Mouse (Mus musculus): ENCODE results near the gene Rimbp2.
A peak's percentile ranks its signal among the peaks of the same experiment; 100 is the strongest.

The Rimbp2 gene

DNA sequence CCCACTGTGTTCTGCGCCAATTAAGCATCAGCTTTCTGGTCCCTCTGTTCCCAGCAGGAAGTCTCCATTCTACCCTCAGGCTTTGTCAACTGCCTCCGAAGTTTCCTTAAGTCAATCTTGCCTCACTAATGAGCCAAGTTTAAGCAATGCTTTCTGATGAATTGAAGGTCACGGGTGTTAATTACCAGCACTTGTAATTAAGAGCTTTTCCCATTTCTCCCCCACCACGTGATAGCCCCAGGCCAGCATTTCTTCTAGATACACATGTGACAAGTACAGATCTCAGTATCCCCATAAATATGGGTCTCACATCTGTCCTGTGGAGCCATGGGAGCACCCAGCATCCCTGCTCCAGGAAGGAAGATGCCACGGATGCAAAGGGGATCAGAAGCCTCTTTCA lies 20.5 kb downstream of the Rimbp2 start:
- no peak for DNase-seq (ENCODE audit: low read depth)

DNA sequence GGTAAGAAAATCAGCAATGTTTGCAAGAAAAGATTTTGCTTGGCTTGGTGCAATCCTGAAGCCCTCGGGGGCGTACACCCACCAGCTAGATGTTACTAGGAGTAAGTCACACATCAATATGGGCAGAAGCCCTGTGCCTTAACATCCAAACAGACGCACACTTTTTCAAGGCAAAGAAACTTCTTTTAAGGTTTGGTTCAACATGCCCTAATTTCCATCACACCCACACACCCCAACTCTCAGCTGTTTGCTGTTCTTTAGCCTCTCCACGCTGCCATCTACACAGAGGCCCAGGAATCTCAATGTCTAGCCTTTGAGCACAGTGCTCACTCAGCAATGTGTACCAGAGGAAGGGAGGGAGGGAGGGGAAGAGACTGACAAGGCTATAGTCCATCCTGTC lies 28.2 kb downstream of the Rimbp2 start:
- DNase-seq (ENCODE audit: low read depth), result no peak

DNA sequence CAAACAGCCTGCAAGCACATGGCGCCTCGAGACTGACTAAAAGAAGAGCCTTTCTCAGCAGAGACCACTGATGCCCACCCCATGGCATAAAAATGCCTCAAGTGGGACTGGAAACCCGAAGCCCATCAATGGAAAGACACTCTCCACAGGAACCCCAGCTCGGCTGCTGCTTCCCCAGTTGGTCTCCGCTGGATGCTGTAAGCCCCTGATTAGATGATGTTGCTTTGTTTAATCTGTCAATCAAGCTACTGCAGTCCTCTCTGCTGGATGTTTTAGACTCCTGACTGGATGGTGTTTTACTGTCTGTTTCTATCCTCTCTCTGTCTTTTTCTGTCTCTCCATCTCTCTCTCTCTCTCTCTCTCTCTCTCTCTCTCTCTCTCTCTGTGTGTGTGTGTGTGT lies 33.2 kb downstream of the Rimbp2 start:
- DNase-seq (ENCODE audit: low read depth), result no peak

DNA sequence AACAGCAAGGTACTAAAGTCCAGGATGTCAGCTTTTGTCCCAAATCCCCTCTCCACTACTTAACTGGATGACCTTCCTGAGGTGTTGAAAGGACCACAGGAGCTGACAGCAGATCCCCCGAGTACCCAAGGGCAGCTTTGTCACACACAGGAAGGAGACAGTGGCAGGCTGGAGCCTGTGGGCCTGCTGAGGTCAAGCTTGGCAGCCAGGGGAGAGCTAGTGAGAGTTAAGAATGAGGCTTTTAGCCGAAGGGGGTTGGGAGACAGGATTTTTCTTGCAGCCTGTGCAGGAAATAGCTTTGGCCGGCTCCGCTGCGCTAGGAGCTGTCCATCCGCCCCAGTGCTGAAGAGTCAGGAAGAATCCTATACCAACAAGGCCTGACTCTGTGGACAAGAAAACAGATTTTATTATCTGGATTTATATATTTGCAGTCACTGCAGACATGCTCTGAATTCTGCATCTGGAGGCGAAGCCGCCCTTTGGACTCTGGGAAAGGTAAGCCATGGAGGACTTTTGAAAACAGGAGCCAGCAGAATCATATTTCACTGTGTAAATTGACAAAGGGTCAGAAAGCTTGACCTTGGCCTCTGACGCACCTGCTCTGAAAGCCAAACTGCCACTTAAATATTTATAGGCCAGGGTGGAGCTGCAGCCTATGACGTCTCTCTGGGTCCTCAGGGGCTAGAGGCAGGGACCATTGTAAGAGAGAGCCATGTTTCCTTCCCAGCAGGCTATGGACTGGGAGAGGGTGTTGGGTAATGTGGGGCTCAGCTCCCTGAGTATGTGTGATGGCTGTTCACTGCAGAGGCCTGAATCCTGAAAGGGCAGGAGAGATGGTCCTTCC lies 35.9 kb downstream of the Rimbp2 start:
- DNase-seq (ENCODE audit: low read depth), result peak; percentile 67

DNA sequence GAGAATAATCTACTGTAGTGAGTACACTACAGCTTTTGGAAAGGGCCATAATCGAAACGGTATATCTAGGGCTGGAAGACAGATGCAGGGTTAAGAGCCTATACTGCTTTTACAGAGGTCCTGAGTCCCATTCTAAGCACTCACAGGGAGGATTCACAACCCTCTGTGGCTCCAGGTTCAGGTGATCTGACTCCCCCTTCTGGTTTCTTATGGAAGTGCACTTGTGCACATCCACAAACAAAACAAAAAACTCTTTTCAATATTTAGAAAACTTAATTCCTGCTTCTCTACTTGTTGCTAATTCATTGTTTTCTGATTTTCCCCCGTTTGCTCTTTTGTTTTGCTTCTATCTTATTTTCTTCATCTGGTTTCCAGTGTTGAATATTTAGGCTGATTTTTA lies 39.5 kb downstream of the Rimbp2 start:
- DNase-seq (ENCODE audit: low read depth), result no peak

DNA sequence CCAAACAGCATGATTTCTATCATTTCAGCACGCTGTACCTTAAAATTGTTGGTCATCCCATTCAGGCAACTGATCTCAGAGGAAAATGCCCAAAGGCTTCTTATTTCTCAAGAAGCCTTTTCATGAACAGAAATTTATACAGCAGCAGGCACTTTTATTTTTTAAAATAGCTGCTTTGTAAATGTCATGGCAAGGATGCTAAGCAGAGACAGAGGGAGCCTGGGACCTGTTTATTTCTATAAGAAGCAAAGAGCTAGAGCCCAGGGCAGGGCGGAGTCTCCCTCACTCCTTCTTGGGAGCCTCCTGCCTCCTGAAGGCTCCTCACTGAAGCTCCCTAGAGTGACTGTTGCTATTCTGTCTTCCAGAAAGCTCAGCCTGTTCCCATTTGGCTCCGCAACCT lies 40.9 kb downstream of the Rimbp2 start:
- DNase-seq (ENCODE audit: low read depth), result no peak

DNA sequence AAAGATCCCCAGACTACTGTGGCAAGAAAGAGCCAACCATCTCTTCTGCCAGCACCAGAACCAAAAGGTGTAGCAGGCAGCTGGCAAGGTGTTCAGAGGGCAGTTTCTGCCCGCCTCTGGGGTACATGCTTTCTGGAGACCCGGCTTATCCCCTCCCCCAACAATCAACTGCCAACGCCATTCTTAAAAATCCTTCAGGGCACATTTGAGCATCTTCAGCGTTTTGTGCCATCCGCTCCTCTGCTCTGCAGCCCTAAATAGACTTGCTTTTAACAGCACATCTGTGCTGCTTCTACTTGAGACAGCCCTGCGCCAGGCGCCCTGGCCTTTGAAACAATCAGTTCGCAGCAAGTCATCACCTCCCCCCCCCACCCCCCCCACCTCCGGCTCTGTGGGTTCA lies 41.7 kb downstream of the Rimbp2 start:
- DNase-seq (ENCODE audit: low read depth), result no peak

DNA sequence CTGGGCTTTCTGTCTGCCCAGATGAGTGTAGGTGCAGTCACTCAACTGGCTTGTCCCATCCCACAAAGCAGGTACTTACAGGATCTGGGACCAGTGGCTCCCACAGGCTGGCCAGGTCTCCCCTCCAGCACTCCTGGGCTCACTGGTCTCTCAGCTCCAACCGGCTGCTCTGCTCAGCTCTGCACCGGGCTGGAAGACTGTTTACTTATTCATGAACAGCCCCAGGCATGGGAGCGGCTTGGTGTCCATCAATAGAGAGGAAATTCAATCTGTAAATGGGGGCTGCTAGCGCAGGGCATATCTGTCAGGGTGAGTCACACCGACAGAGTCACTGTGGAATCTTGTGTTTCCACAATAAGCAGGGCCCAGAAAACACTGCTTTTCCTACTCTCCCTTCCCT lies 49.2 kb downstream of the Rimbp2 start:
- DNase-seq (ENCODE audit: low read depth), result peak; percentile 60

DNA sequence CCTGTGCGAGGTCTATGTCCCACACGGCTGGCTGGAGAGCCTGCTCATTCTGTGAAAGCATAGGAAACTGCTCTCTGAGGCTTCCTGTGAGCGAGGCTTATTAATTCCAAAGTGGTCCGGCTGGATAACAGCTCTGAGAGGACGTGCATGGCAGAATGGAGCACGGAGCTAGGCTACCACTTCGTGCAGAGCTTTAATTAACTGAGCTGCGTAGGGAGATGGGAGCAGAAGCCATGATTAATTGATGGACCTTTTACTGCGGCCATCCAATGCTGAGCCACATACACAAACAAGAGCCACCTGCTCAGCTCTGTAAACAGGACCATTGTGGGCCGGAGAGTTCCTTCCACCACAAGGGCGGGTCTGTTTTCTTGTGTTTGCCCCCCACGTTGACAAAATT lies 50.2 kb downstream of the Rimbp2 start:
- no peak for DNase-seq (ENCODE audit: low read depth)

DNA sequence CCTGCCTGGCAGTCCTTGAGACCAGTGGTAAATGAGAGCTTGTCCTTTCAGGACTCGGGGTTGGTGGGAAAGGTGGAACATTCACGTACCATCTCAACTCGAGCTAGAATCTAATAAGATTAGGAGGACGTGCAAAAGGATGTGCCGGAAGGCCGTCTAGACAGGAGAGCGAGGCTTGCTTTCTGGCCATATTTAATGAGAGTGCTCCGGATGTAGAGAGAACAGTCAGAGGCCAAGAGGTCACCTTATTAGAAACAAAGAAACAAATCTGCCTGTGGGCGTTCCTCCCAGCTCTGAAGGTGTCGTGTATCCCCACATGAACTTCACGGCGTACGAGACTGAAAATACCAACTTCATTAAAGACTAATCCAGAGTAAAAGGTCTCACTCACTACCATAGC lies 53.3 kb downstream of the Rimbp2 start:
- no peak for DNase-seq (ENCODE audit: low read depth)

DNA sequence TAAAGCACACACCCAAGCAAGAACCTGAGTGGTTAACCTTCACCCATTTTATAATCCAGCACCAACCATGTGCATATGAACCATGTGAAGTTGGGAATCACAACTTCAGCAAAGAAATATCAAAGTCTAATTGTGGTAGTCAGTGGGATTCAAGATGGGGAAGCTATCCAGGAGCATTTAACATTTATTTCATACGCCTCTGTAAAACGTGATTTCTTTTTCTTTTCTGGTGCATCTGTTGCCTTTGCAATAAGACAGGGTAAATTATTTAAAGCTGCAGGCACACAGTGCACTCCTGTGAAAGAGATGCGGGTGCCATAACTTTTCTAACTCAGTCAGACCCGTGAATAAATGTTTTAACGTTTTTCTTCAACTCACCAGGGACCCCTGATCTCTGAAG lies 58.4 kb downstream of the Rimbp2 start:
- DNase-seq (ENCODE audit: low read depth), result no peak

DNA sequence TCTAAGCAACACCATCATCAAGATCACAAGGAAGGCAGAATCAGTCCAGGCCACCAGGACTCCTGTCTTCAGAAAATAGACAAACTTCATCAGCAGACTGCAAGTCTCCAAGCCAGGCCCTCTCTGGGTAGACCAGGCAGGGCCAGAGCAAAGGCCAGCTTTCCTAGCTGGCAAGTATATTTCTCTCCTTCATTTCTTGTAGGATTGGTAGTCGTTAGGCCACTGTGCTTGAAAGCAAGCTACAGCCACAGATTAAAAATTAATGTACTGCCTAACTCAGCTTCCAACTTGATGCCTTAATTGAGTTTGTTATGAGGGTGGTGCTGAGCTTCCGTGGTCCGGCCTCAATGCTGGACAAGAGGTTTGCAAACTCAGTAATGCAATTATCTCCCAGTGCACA lies 65.7 kb downstream of the Rimbp2 start:
- no peak for DNase-seq (ENCODE audit: low read depth)

DNA sequence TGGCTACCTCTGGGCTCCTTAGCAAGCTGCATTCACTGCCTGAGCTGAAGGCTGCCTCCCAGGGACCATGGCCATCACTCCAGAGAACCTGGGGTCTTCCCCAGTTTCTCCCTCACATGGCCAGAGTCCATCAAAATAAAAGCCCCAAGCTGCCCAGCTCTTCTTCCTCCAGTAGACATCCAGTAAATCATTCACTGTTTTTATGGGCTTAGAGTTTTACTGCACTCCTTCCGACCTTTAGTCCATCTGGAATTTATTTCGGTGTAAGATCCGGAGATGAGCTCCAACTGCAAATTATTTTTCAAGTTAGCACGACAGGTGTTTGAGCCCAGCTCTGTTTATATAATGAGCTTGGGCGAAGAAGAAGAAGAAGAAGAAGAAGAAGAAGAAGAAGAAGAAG lies 69.0 kb downstream of the Rimbp2 start:
- no peak for DNase-seq (ENCODE audit: low read depth)

DNA sequence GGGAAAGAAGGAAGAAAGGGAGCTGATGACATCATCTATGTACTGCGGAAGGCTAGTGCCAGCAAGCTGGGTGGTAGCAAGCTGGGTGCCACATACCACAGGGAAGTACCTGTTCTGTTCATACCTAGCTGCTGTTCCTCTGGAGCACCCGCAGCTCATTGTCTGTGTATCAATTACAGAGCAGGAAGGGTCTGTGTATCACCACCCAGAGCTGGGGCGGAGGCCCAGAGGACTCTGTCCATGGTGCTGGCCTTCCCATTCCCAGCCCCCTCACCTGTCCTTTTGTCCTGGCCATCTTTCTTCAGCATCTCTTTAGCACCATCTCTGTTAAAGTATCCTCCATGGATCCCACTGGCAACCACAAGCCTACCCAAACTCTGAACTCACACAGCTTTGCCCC lies 74.2 kb downstream of the Rimbp2 start:
- DNase-seq (ENCODE audit: low read depth), result peak; percentile 4

DNA sequence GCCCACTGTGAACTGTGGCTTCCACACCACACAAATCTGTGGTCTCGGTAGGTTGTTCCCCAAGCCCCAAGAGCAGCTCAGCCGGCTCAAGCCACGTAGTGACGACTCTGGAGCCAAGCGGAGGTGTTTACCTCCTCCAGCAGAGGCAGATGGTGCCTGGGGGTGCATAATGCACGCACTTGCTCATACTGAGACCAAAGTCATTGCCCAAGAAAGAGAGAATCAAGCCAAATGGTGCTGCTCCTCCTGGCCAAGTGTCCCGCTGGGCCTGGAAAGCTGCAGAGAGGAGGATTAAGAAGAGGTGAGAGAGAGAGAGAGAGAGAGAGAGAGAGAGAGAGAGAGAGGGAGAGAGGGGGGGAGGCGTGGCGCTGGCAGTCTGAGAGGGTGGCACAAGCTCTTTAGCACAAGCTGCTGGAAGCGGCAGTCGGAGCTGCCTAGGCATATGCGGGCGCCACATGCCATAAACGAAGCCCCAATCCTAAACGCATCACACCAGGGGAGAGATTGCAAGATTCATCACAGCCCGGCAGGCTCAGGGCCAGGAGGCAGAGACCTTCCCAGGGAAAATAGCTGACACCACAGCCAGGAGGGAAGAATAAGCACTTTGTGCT lies 75.8 kb downstream of the Rimbp2 start:
- no peak for DNase-seq (ENCODE audit: low read depth)

DNA sequence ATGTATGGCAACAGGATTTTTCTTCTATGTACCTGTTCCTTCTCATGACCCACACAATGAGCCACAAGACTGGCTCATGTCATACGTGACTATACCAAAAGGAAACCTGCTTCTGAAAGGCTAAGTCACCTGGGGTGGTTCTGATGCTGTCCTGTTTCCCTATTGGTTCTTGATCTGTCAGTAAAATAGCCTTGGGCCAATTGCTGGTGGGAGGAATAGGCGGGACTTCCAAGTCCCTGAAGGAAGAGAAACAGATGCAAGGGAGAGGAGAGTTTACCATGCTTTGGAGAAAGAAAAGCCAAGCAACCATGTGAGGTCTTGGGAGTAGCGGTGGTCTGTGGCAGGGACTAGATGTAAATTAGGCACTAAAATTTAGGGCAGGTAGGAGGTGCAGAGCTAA lies 81.6 kb downstream of the Rimbp2 start:
- DNase-seq (ENCODE audit: low read depth), result no peak

DNA sequence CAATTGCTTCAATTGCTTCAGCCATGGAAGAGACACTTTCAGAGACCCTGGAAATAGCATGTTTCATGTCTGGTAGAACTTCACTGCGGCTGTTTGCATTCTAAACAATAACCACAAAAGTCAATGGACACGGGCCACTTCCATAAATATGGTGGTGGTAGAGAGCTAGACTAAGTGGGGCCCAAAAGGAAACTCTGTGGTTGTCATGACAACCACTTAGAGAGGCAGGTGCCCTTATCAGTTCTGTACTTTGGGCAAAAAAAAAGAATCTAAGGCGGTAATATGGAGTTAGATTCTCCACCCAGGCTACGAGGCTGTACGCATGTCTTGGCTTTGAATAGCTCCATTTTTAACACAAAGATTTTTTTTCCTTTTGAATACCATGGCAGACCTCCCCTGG lies 86.5 kb downstream of the Rimbp2 start:
- no peak for DNase-seq (ENCODE audit: low read depth)

DNA sequence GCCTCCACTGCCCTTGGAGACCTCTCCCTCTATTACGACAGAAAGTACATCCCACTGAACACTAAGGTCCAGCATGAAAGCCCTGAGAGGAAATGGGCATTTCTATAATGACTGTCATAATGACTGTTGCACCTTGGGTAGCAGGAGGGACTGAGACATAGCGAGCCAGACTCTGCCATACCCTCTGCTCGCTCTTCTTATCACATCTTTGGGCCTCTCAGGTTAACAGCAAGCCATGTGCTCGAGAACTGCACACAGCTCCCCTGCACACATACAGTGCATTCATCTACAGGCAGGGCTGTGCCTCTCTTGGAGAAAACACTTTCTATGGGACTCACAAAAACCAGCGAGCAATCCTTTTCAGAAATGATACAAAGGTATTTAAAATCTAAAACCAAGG lies 87.0 kb downstream of the Rimbp2 start:
- no peak for DNase-seq (ENCODE audit: low read depth)

DNA sequence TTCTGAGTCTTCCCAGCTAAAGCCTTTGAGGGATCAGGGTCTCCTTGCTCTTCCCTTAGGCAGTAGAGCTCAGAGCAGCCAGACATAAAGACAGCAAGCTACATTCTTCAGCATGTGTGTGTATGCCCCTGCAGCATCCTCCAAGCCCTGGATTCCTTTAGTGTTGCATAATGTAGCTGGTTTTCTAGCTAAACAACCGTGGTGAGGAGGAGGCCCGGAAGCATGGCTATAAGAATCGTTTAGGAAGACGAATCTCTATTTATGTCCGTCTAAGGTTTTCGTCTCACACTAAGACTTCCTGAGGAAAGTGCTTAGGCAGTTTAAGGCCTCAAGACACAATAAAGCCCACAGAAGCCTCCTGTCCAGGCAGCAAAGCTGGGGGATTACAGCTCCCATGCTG lies 89.8 kb downstream of the Rimbp2 start:
- DNase-seq (ENCODE audit: low read depth), result no peak

DNA sequence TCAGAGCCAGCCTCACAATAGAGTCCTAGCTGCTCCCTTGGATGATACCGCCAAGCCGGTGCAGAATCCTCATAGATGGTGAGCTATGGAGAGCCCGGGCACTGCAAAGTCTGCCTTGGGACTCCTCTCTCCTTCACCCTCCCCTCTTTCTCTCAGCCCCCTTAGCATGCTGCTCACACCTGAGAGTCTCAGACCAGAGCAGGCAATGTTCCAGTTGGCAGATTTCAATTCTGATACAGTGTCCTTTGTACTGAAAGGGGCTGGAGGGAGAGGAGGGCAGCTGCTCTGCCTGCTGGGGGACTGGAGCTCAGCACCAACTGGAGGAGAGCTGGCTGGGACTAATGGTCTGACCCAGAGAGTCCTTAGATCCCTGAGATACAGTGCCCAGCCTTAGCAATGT lies 92.4 kb downstream of the Rimbp2 start:
- DNase-seq (ENCODE audit: low read depth), result no peak

DNA sequence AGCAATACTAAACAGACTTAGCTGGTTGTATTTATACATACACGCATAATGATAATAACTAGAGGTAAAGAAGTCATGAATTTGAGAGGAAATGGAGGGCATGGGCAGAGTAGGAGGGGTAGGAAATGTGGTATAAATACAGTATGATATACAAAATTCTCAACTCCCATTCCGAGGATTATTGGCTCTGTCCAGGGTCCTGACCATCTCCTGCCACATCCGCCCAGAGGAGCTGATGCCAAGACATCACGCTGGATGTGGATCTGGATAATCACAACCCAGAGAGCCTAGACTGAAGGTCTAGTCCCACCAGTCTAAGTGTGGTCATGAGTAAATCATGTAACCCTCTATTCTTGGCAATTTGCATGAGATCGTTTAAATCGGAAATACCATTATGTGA lies 100.5 kb downstream of the Rimbp2 start:
- DNase-seq (ENCODE audit: low read depth), result peak; percentile 59

DNA sequence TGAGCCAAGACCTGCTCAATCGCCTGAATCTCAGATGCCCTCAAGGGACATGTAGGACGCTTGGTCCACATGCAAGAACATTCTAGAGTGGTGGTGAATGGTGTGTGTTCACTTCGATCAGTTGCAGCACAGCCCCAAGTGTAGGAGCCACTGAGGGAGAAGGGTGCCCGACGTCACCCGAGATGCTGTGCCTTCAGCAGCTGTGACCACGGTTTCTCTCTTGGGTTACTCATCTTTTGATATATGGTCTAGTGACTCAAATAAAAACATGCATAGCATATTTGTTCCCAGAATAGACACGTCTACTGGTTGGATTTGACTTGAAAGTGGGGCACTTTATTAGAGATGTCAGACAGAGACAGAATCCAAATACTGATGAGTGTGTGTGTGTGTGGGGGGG lies 105.5 kb downstream of the Rimbp2 start:
- DNase-seq (ENCODE audit: low read depth), result no peak

DNA sequence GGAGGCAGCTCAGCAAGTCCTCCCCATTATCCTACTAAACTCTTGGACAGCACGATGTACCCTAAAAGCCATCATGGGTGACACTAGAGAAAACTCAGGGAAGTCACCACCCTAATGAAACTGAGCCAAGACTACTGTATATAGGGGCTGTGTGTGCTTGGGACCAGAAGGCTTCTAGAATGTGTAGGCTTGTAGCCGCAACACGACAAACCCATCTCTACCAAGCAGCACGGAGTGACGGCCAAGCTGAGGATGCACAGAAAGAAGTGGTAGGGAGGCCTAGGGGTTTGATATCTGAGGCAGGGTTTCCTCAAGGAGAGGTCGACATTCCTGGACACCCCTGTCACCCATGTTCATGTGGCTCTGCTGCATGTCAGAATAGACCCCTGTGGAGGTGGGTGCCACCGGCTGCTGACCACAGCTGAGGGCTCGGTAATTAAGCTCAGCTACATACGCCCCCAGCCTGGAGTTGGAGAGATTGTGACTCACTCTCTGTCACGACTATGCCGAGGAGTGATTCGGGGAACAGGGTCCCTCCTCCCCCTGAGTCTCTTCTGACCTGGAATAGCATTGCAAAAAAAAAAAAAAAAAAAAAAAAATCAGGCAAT lies 106.7 kb downstream of the Rimbp2 start:
- no peak for DNase-seq (ENCODE audit: low read depth)

DNA sequence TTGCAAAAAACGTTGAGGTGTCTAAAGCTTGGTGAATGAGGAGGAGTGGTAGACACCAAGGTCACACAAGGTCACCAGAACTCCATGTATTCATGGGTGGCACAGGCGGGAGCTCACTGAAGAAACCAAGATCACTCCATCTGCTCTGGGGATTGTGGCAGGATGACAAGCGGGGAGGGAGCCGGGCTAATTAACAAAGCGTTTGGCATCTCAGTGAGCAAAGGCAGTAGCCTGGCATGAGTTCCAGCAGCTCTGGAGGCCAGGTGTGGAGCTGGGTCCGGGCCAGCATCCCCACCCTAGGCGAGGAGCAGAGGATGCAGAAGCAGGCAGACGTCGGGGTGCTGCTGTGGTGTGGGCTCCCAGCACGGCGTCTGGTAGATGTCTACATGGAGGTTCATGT lies 108.3 kb downstream of the Rimbp2 start:
- no peak for DNase-seq (ENCODE audit: low read depth)
